Mouse (Mus musculus): Measurements from ENCODE around the gene Iqcf3.
A peak's percentile ranks its signal among the peaks of the same experiment; 100 is the strongest.
"Not testable (repeated sequence)": the region's sequence is repeated elsewhere in the genome, so short reads cannot be mapped to it uniquely, and the experiment has no call there.

Gene Iqcf3

GRCm38 (mm10) chr9:106512729-106513450 is 48.5 kb downstream of the Iqcf3 start:
- DNase-seq (ENCODE audit: extremely low read depth, insufficient read length, low spot score), result no peak

GRCm38 (mm10) chr9:106509356-106509755 is 52.1 kb downstream of the Iqcf3 start:
- DNase-seq (ENCODE audit: extremely low read depth, insufficient read length, low spot score), result no peak

- DNase-seq (ENCODE audit: extremely low read depth, insufficient read length, low spot score), result no peak
Measured at GRCm38 (mm10) chr9:106504246-106504645, 57.2 kb downstream of the Iqcf3 start.

GRCm38 (mm10) chr9:106501846-106502245 is 59.6 kb downstream of the Iqcf3 start:
- DNase-seq (ENCODE audit: extremely low read depth, insufficient read length, low spot score), result no peak

GRCm38 (mm10) chr9:106499667-106500066 is 61.8 kb downstream of the Iqcf3 start, which contains the start of gene Iqcf1:
Gene Iqcf1, plus strand, starts transcription at chr9:106499967.
- DNase-seq (ENCODE audit: extremely low read depth, insufficient read length, low spot score), result no peak

GRCm38 (mm10) chr9:106487602-106488001 is 73.8 kb downstream of the Iqcf3 start:
- DNase-seq (ENCODE audit: extremely low read depth, insufficient read length, low spot score), result not testable (repeated sequence)

GRCm38 (mm10) chr9:106485076-106485475 is 76.4 kb downstream of the Iqcf3 start:
- no peak for DNase-seq (ENCODE audit: extremely low read depth, insufficient read length, low spot score)

GRCm38 (mm10) chr9:106483606-106484005 is 77.8 kb downstream of the Iqcf3 start:
- DNase-seq (ENCODE audit: extremely low read depth, insufficient read length, low spot score), result no peak

- no peak for DNase-seq (ENCODE audit: extremely low read depth, insufficient read length, low spot score)
Measured at GRCm38 (mm10) chr9:106483136-106483535, 78.3 kb downstream of the Iqcf3 start.

GRCm38 (mm10) chr9:106482578-106483115 is 78.8 kb downstream of the Iqcf3 start:
- DNase-seq (ENCODE audit: extremely low read depth, insufficient read length, low spot score), result no peak

GRCm38 (mm10) chr9:106481676-106482075 is 79.8 kb downstream of the Iqcf3 start:
- DNase-seq (ENCODE audit: extremely low read depth, insufficient read length, low spot score), result no peak

GRCm38 (mm10) chr9:106481075-106481474 is 80.4 kb downstream of the Iqcf3 start:
- DNase-seq (ENCODE audit: extremely low read depth, insufficient read length, low spot score), result no peak

- no peak for DNase-seq (ENCODE audit: extremely low read depth, insufficient read length, low spot score)
Measured at GRCm38 (mm10) chr9:106480541-106480940, 80.9 kb downstream of the Iqcf3 start.

GRCm38 (mm10) chr9:106478101-106478500 is 83.3 kb downstream of the Iqcf3 start:
- DNase-seq (ENCODE audit: extremely low read depth, insufficient read length, low spot score), result no peak

- no peak for DNase-seq (ENCODE audit: extremely low read depth, insufficient read length, low spot score)
Measured at GRCm38 (mm10) chr9:106477649-106478048, 83.8 kb downstream of the Iqcf3 start.

- peak; percentile 98 for DNase-seq (ENCODE audit: extremely low read depth, insufficient read length, low spot score)
Measured at GRCm38 (mm10) chr9:106476924-106477484, 84.4 kb downstream of the Iqcf3 start, which contains the start of gene Parp3. Gene Parp3, minus strand, starts transcription at chr9:106476949.

- DNase-seq (ENCODE audit: extremely low read depth, insufficient read length, low spot score), result peak; percentile 77
Measured at GRCm38 (mm10) chr9:106476002-106476923, 85.2 kb downstream of the Iqcf3 start.

GRCm38 (mm10) chr9:106475663-106476001 is 85.8 kb downstream of the Iqcf3 start, which contains the start of gene Rrp9:
Gene Rrp9, plus strand, starts transcription at chr9:106475963.
- DNase-seq (ENCODE audit: extremely low read depth, insufficient read length, low spot score), result no peak

- peak; percentile 75 for DNase-seq (ENCODE audit: extremely low read depth, insufficient read length, low spot score)
Measured at GRCm38 (mm10) chr9:106475046-106475445, 86.4 kb downstream of the Iqcf3 start.

- DNase-seq (ENCODE audit: extremely low read depth, insufficient read length, low spot score), result peak; percentile 83
Measured at GRCm38 (mm10) chr9:106474456-106474855, 87.0 kb downstream of the Iqcf3 start.

- DNase-seq (ENCODE audit: extremely low read depth, insufficient read length, low spot score), result no peak
Measured at GRCm38 (mm10) chr9:106473753-106474105, 87.7 kb downstream of the Iqcf3 start.

Measured in 3134 (cell line).